Mouse (Mus musculus): ENCODE measurements around the gene Bcl10.

The Bcl10 gene

DNA sequence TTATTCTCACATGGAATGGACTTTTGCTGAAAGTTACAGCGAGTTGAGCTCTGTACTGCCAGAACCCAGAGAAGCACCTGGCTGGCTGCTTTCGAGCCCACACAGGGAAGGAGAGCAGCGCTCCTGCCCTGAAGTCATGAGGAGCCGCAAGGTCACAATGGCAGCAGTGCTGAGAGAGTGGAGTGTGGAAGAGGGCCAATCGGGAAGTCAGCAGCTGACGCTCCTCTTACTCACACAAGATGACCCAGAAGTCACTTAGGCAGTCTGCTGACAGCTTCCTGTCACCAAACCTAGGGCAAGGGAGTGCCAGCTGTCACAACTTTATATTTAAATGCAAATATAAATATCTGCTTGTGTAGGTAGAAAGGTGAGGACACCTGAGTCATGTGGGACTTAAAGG lies 9.3 kb upstream of the Bcl10 start:
- peak; percentile 28 for DNase-seq (ENCODE audit: low read depth, low spot score)

DNA sequence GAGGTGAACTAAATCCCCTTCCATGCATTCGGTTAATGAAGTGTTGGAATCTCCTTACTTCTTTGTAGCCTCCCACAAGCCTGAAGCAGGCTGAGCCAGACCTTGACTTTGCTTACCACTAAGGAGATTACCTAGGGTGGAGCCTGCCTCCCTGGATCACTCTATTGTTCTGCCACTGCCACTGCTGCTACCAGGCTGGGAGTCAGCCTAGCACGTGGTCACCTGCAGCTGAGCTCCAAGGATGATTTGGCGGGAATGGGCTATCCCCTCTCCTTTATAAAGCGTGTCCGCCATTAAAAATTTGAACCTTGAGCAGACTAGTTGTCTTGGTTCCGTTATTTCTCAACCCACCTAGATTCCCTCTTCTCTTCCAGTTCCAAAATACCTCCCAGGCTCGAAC lies 8.7 kb upstream of the Bcl10 start:
- DNase-seq (ENCODE audit: low read depth, low spot score) = peak; percentile 65

GRCm38 (mm10) chr3:145916374-145916773 lies 6.2 kb upstream of the Bcl10 start:
- DNase-seq (ENCODE audit: low read depth, low spot score) = no peak

GRCm38 (mm10) chr3:145916826-145917225 lies 5.8 kb upstream of the Bcl10 start:
- no peak for DNase-seq (ENCODE audit: low read depth, low spot score)

GRCm38 (mm10) chr3:145922971-145923370 lies 367 bp downstream of the Bcl10 start:
- no peak for DNase-seq (ENCODE audit: low read depth, low spot score)

DNA sequence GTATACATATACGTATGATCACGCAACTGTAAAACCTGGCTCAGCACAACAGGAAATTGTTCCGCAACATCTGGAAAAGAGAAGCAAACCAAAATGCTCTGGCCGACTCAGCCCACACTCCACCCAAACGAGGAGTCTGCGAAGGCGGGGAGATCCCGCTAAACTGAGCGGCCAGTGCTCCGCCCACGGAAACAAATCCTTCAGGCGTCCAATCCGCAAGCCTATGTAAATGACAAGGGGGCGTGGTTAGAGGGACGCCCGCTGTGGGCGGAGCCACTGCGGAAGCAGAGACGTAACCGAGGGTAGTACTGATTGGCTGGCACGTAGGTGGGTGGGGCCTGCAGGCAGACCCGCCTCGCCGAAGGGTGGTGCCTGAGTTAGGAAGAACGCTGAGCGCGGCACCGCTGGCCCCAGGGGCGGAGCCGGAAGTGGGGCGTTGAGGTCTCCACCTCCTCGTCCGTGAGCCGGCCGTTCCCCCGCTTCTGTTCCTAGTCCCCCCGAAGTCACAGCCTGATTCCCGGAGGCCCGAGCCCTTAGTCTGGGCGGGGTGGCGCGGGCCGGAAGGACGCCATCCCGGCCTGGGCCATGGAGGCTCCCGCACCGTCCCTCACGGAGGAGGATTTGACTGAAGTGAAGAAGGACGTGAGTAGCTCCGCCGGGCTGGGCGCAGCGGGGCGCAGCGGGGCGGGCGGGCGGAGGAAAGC lies 1.4 kb downstream of the Bcl10 start:
- peak; percentile 99 for DNase-seq (ENCODE audit: low read depth, low spot score)

- DNase-seq (ENCODE audit: low read depth, low spot score) = peak; percentile 87
Measured at GRCm38 (mm10) chr3:145924649-145925337, 2.2 kb downstream of the Bcl10 start.

DNA sequence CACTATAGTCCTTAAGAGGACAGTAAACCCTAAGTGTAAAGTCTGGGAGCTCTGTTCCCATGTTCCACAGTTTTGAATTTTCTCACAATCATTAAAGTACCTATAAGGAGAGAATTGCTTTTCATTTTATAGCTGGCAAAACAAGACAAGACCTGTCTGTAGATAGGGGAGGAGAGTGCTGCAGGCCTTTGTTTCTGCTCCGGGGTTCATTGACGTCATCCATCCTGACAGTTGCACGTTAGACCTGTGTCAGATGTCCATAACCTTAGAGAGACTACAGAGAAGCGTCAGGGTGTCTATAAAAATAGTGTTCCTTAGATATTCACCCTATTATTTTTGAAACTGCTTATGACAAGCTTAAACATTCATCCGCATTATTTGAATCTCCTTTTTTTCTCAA lies 2.9 kb downstream of the Bcl10 start:
- DNase-seq (ENCODE audit: low read depth, low spot score) = no peak

GRCm38 (mm10) chr3:145929525-145930400 lies 7.2 kb downstream of the Bcl10 start:
- no peak for DNase-seq (ENCODE audit: low read depth, low spot score)

GRCm38 (mm10) chr3:145933845-145934244 lies 11.2 kb downstream of the Bcl10 start:
- no peak for DNase-seq (ENCODE audit: low read depth, low spot score)

GRCm38 (mm10) chr3:145937505-145938404 lies 15.2 kb downstream of the Bcl10 start, which contains the start of gene 2410004B18Rik:
TSS of gene 2410004B18Rik (plus strand) at chr3:145938014.
- DNase-seq (ENCODE audit: low read depth, low spot score) = peak; percentile 90

- peak; percentile 45 for DNase-seq (ENCODE audit: low read depth, low spot score)
Measured at GRCm38 (mm10) chr3:145938405-145939349, 16.1 kb downstream of the Bcl10 start.

DNA sequence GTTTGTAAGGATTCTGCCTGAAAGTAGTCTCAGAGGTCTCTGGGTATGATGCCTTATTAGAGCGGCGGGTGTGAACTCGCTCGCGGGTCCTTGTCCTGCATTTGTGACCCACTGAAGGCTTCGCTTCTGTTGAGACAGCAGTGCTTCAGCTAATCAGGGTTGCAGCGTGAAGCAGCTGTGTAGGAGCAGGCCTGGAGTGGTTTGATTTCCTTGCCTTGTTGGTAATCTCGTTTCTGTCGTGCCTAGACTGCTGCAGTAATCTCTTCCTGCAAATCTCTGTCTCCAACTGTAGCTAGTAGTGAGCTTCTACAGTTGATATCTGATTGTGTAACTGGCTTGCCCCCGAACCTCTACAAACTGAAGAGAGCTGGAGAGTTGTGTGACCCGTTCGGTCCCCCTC lies 16.8 kb downstream of the Bcl10 start:
- DNase-seq (ENCODE audit: low read depth, low spot score) = no peak

DNA sequence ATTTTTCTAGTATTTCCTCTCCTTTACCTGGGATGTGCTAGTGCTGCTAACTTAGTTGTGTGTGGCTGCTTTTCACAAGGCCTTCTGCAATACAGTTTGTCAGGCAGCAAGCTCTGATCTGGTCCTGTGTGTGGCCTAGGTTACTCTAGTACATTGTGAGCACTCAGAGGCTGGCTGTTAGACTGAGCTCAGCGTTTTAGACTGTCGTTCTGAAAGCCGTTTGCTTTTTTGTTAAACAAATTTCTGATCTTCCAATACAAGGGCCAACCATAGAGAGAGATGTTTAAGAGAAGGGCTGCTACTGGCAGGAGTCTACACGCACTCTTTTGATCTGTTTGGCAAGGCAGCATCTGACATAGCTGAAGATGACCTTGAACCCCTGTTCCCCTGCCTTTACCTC lies 17.4 kb downstream of the Bcl10 start:
- peak; percentile 39 for DNase-seq (ENCODE audit: low read depth, low spot score)

- peak; percentile 76 for DNase-seq (ENCODE audit: low read depth, low spot score)
Measured at GRCm38 (mm10) chr3:145941971-145942370, 19.4 kb downstream of the Bcl10 start.

- DNase-seq (ENCODE audit: low read depth, low spot score) = no peak
Measured at GRCm38 (mm10) chr3:145944348-145944747, 21.7 kb downstream of the Bcl10 start.

- DNase-seq (ENCODE audit: low read depth, low spot score) = no peak
Measured at GRCm38 (mm10) chr3:145945904-145946303, 23.3 kb downstream of the Bcl10 start.

DNA sequence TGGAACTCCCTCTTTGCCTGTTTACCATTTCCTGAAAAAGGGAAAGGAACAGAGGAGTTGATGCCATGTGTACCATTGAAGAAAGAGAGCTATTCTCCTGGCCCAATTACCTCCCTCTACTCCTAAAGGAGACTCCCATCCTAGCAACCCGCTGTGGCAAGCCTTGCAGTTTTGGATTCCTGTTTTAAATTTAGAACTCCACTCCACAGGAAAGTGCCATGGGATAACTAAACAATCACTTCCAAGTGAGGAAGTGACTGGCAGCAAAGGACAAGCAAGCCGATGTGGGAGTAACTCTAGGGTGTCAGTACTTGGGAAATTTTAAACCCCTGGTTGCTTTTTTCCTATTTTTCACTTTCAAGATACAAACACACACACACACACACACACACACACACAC lies 24.1 kb downstream of the Bcl10 start:
- DNase-seq (ENCODE audit: low read depth, low spot score) = no peak

DNA sequence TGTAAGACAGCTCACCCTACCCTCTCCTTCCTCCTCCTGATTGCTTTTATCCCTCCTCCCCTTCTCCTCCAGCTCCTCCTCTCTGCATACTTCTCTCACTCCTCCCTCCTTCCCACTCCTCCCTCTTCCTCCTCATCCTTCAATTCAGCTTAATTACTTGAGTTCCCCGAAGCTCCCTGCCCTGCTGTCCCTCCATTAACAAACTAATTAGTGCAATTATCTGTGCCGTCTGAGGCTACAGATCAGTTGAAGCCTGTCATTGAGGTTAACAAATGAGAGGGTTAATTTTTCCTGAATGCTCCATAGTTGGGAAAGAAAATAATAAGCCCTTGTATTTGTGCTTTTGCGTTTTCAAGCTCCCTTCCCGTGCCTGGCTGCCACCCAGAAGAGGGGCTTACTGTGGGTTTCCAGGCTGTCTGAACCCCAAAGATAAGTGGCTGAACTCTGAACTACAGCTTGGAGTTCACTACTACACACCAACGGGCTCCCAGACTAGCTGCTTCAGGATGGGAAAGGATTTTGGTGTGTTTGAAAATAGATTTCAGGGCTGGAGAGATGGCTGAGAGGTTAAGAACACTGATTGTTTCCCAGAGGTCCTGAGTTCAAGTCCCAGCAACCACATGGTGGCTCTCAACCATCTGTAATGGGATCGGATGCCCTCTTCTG lies 25.1 kb downstream of the Bcl10 start:
- no peak for DNase-seq (ENCODE audit: low read depth, low spot score)
